Mouse (Mus musculus) adrenal gland, adult 2 months (tissue): ENCODE measurements around the gene Tubgcp4. TPM values are rescaled to one million over a fixed set of nuclear protein-coding genes. Genes with fewer than 3 reads are reported as not detected.

ENCODE experiments used
- DNase-seq: peaks from one replicate; pipeline ENCODE4 v3.0.0; 2021
- polyA plus RNA-seq: library from polyadenylated mRNA; depleted of rRNA; stranded (reverse); fragments of >200 nt; gene quantifications from 2 replicates; pipeline ENCODE4 v1.2.3, GENCODE M21; 2012; rRNA removed
- total RNA-seq, 2 experiments: library from RNA; stranded (reverse); gene quantifications; 2 replicates each; pipeline ENCODE4 v1.2.3; 2021

Tubgcp4 gene
- total and polyA plus RNA-seq, 3 experiments: 38.6 to 42.4 (median 42.1) TPM

DNA sequence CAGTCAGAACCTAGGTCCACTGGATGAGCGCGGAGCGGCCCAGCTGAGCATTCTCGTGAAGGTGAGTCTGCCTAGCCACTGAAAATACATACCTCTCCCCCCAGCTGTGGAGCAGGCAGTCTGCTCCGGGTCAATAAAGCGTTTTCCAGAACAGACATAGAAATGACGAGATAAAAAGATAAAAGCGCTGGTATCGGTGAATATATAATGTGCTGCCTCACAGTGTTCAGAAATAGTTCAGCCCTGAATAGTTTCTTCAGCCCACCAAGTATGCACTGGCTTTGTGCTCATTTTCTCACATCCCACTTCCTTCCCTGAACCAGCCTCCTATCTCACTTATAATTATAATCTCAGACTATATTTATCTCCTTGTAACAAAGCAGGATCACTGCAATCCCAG lies 25.0 kb downstream of the Tubgcp4 start:
- DNase-seq: no peak

- no peak for DNase-seq
These were observed 33.8 kb downstream of the Tubgcp4 start for GRCm38 (mm10) chr2:121204276-121204675.

GRCm38 (mm10) chr2:121206541-121206940 lies 36.1 kb downstream of the Tubgcp4 start:
- no peak for DNase-seq

DNA sequence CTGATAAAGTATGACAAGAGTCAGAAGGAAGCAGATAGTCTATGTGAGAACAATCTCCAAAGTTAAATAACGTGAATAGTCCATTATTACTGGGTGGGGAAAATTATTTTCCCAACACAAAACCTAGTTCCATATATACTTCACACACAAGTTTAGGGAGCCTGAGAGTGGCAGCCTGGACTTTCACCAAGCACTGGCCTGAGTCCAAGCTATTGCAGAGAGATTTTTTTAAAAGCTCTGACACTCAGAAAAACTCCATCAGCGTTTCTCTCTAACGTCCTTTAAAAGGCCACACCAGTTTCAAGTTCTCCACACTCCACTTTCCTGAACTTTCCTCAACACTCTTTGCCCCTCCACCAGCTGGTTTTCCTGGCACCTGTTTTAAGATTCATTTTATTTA lies 44.0 kb downstream of the Tubgcp4 start:
- peak; percentile 11 for DNase-seq

- DNase-seq: no peak
These were observed 48.7 kb downstream of the Tubgcp4 start for GRCm38 (mm10) chr2:121219177-121219576.

GRCm38 (mm10) chr2:121219994-121220393 lies 49.5 kb downstream of the Tubgcp4 start:
- DNase-seq: peak; percentile 67

- DNase-seq: peak; percentile 85
These were observed 52.6 kb downstream of the Tubgcp4 start for GRCm38 (mm10) chr2:121223010-121223409.

DNA sequence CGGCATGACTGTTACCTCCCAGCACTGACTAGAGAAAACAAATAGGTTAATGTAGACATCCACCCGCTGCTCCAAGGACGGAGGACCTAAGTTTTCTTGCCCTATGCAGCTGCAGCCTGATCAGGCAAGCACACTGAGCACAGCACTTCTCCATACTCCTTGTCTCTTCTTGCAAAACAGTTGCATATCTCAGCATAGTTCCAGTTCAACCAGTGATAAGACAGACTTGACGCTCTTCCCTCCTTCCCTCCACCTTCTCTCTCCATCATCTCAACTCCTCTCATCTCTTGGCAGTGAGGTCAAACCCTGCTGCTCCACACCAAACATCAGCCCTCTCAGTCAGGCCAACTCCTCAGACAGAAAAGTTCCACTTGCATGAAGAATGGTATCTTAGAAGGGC lies 57.7 kb downstream of the Tubgcp4 start:
- DNase-seq: no peak

DNA sequence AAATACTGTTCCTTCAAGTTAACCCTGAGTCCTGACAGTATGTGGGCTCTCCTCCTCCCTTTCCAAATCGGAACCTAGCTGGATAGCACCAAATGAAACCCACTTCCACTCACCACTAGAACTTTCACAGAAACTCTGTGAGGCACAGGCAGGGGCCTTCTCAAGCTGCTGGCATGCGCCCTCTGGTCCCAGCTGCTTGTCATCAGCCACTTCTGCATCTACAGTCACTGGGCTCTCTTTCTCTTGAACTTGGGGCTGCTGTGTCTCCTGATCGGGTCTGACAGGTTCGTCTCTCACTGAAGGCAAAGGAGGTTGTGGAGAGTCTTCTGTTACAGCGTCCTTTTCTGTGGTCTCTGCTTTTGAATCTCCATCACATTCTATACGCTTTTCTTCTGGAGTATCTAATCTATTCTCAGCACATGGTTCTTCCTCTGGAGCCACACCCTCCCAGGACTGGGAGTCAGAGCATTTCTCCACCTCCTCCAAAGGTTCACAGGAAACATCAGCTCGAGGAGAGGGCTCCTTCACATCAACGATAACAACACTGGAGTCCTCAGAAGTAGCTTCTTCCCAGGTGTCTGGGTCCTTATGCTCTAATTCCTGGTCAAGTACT lies 65.1 kb downstream of the Tubgcp4 start:
- no peak for DNase-seq

- DNase-seq: no peak
These were observed 69.0 kb downstream of the Tubgcp4 start for GRCm38 (mm10) chr2:121239426-121239825.

- no peak for DNase-seq
These were observed 73.6 kb downstream of the Tubgcp4 start for GRCm38 (mm10) chr2:121244099-121244498.

Other genes starting within 250 kb of the Tubgcp4 start
- 10 to 100 TPM; 31.5 to 32.8 TPM for gene Ubr1, start 199.9 kb upstream of the Tubgcp4 start, total RNA-seq
- 23.7 and 30.3 TPM in 2 replicates for gene Ubr1, start 199.9 kb upstream of the Tubgcp4 start, polyA plus RNA-seq
- gene Tmem62, start 193.6 kb upstream of the Tubgcp4 start, total RNA-seq: 10 to 100 TPM; 11.9 to 28.5 TPM
- gene Tmem62, start 193.6 kb upstream of the Tubgcp4 start, polyA plus RNA-seq: 9.2 and 13.4 TPM in 2 replicates
- 10 to 100 TPM; 43.7 to 44.8 TPM for gene Ccndbp1, start 162.3 kb upstream of the Tubgcp4 start, total RNA-seq
- gene Ccndbp1, start 162.3 kb upstream of the Tubgcp4 start, polyA plus RNA-seq: 9.7 and 13.7 TPM in 2 replicates
- under 1 TPM in 1 of 2 experiments, not detected in 1; 0.17 TPM for gene Epb42, start 133.6 kb upstream of the Tubgcp4 start, total RNA-seq
- not detected in 2 replicates for gene Epb42, start 133.6 kb upstream of the Tubgcp4 start, polyA plus RNA-seq
- gene Tgm5, start 84.8 kb upstream of the Tubgcp4 start, total RNA-seq: under 1 TPM in 1 of 2 experiments, not detected in 1; 0.12 TPM
- gene Tgm5, start 84.8 kb upstream of the Tubgcp4 start, polyA plus RNA-seq: not detected in 2 replicates
- not detected for gene Tgm7, start 60.9 kb upstream of the Tubgcp4 start, total RNA-seq
- not detected in 2 replicates for gene Tgm7, start 60.9 kb upstream of the Tubgcp4 start, polyA plus RNA-seq
- gene Adal, start 30.2 kb upstream of the Tubgcp4 start, total RNA-seq: 10 to 100 TPM; 19.1 to 20.6 TPM
- 11.7 and 12.8 TPM in 2 replicates for gene Adal, start 30.2 kb upstream of the Tubgcp4 start, polyA plus RNA-seq
- gene Lcmt2, start 30.0 kb upstream of the Tubgcp4 start, total RNA-seq: 10 to 100 TPM in 1 of 2 experiments, 1 to 10 TPM in 1; 7.0 to 11.8 TPM
- gene Lcmt2, start 30.0 kb upstream of the Tubgcp4 start, polyA plus RNA-seq: 17.9 and 18.1 TPM in 2 replicates
- gene Zscan29, start 471 bp downstream of the Tubgcp4 start, total RNA-seq: 10 to 100 TPM; 13.5 to 19.6 TPM
- 2.6 and 3.1 TPM in 2 replicates for gene Zscan29, start 471 bp downstream of the Tubgcp4 start, polyA plus RNA-seq
- 10 to 100 TPM; 52.2 to 67.9 TPM for gene Trp53bp1, start 100.8 kb downstream of the Tubgcp4 start, total RNA-seq
- 25.1 and 33.4 TPM in 2 replicates for gene Trp53bp1, start 100.8 kb downstream of the Tubgcp4 start, polyA plus RNA-seq
- 10 to 100 TPM in 1 of 2 experiments, 1 to 10 TPM in 1; 5.1 to 12.1 TPM for gene Map1a, start 118.9 kb downstream of the Tubgcp4 start, total RNA-seq
- 2.4 and 4.2 TPM in 2 replicates for gene Map1a, start 118.9 kb downstream of the Tubgcp4 start, polyA plus RNA-seq
- gene Ppip5k1, start 184.7 kb downstream of the Tubgcp4 start, total RNA-seq: 10 to 100 TPM; 51.4 to 56.9 TPM
- 36.7 and 41.0 TPM in 2 replicates for gene Ppip5k1, start 184.7 kb downstream of the Tubgcp4 start, polyA plus RNA-seq
- 10 to 100 TPM in 1 of 2 experiments, 1 to 10 TPM in 1; 6.9 to 14.2 TPM for gene Ckmt1, start 187.1 kb downstream of the Tubgcp4 start, total RNA-seq
- gene Ckmt1, start 187.1 kb downstream of the Tubgcp4 start, polyA plus RNA-seq: 9.2 and 11.5 TPM in 2 replicates
- gene Strc, start 216.5 kb downstream of the Tubgcp4 start, total RNA-seq: under 1 TPM in 1 of 2 experiments, not detected in 1; 0.31 TPM
- gene Strc, start 216.5 kb downstream of the Tubgcp4 start, polyA plus RNA-seq: 0.07 and 0.16 TPM in 2 replicates
- 100 to 1,000 TPM; 385 to 421 TPM for gene Pdia3, start 243.1 kb downstream of the Tubgcp4 start, total RNA-seq
- gene Pdia3, start 243.1 kb downstream of the Tubgcp4 start, polyA plus RNA-seq: 1,644 and 2,044 TPM in 2 replicates
- 1 to 10 TPM; 1.5 to 2.4 TPM for gene Catsper2, start 243.1 kb downstream of the Tubgcp4 start, total RNA-seq
- gene Catsper2, start 243.1 kb downstream of the Tubgcp4 start, polyA plus RNA-seq: 0.65 and 0.95 TPM in 2 replicates